Mouse (Mus musculus): Measurements from ENCODE around the gene Olfr186. TPM values are rescaled to one million over a fixed set of nuclear protein-coding genes. Genes with fewer than 3 reads are reported as not detected.
"Not testable (repeated sequence)": the region's sequence is repeated elsewhere in the genome, so short reads cannot be mapped to it uniquely, and the experiment has no call there.

Gene Olfr186
- polyA plus RNA-seq (2016; fragmentation: Nextera tagmentation; extraction: Ambion mirVana), result not detected in 2 replicates

DNA sequence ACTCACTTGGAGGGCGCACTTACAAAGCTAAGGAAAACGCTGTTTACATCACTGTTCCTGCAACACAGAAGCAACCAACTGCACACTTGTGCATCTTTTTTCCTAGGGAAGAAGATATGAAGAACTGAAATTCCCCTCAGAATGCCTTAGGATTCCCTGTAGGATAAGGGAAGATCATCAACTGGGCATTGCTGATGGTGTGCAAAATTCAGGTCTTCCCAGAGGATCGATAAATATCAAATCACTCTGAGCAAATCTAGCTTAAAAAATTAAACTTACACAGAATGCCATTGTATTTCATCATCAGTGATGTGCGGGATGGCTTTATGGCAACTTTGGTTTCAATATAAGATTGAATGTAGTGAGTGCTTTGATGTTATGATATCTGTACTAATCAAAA lies at the start of gene Olfr186:
Olfr186 (minus strand) TSS at position 101 of the 400 bp plus-strand sequence.
- H3K4me1 ChIP-seq, result no peaks in the 10 kb centered on the region
- no peak within 1 kb of the TSS for H3K4me2 ChIP-seq (replicated peaks)
- WGBS, result 86% methylated on average over 4 of the region's 4 CpGs
- no peaks in the 10 kb centered on the region for H3K27me3 ChIP-seq
- no peak within 1 kb of the TSS for H3K27ac ChIP-seq
- no peak within 1 kb of the TSS for H3K9ac ChIP-seq
- H3K9me3 ChIP-seq, result no peaks in the 10 kb centered on the region
- ATAC-seq (ENCODE audit: insufficient number of reproducible peaks, insufficient read depth, low FRiP score, low TSS enrichment), result no peak
- no peaks in the 10 kb centered on the region for H3K36me3 ChIP-seq
- H3K4me3 ChIP-seq, result no peak within 1 kb of the TSS

DNA sequence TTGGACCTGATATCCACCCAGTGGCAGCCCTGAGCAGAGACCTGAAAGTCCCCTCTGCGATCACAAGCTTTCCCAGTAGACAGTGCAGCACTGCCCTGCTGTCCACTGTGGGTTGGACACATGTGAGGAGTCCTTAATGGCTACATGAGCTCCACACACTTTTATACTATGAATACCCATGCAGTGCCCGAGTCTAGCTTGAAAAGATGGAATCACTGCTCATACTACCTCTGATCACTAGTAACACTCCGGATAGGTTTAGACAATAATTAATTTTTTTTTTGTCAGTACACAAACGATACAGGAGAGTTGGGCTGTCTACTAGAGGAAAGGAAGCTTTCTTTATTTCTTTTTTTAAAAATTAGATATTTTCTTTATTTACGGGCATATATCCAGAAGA lies 47.8 kb upstream of the Olfr186 start, which contains the start of gene Olfr190:
Olfr190 (minus strand) TSS at position 101 of the 400 bp plus-strand sequence.
- no peak for ATAC-seq (ENCODE audit: insufficient number of reproducible peaks, insufficient read depth, low FRiP score, low TSS enrichment)
- no peak within 1 kb of the TSS for H3K27ac ChIP-seq
- no peak within 1 kb of the TSS for H3K9ac ChIP-seq
- no peaks in the 10 kb centered on the region for H3K27me3 ChIP-seq
- H3K4me1 ChIP-seq, result no peaks in the 10 kb centered on the region
- H3K9me3 ChIP-seq, result no peaks in the 10 kb centered on the region
- no peak within 1 kb of the TSS for H3K4me3 ChIP-seq
- H3K36me3 ChIP-seq, result no peaks in the 10 kb centered on the region
- no peak within 1 kb of the TSS for H3K4me2 ChIP-seq (replicated peaks)
- WGBS, result 89% methylated on average over 5 of the region's 5 CpGs

- no peak overlapping the region for H3K4me2 ChIP-seq (replicated peaks)
- H3K9me3 ChIP-seq, result no peaks in the 10 kb centered on the region
- WGBS, result 82% methylated on average over 1 of the region's 1 CpGs
- H3K27me3 ChIP-seq, result no peaks in the 10 kb centered on the region
- no peak overlapping the region for H3K4me3 ChIP-seq
- no peaks in the 10 kb centered on the region for H3K36me3 ChIP-seq
- H3K27ac ChIP-seq, result no peak overlapping the region
- H3K9ac ChIP-seq, result no peak overlapping the region
- no peak for ATAC-seq (ENCODE audit: insufficient number of reproducible peaks, insufficient read depth, low FRiP score, low TSS enrichment)
- H3K4me1 ChIP-seq, result no peaks in the 10 kb centered on the region
Observed at GRCm38 (mm10) chr16:59073520-59073919, 43.4 kb upstream of the Olfr186 start.

GRCm38 (mm10) chr16:59071755-59072154 lies 41.7 kb upstream of the Olfr186 start:
- no peaks in the 10 kb centered on the region for H3K4me1 ChIP-seq
- H3K27ac ChIP-seq, result no peak overlapping the region
- no peaks in the 10 kb centered on the region for H3K27me3 ChIP-seq
- no peaks in the 10 kb centered on the region for H3K36me3 ChIP-seq
- no peaks in the 10 kb centered on the region for H3K9me3 ChIP-seq
- H3K4me3 ChIP-seq, result no peak overlapping the region
- no peak for ATAC-seq (ENCODE audit: insufficient number of reproducible peaks, insufficient read depth, low FRiP score, low TSS enrichment)
- no peak overlapping the region for H3K9ac ChIP-seq
- H3K4me2 ChIP-seq (replicated peaks), result no peak overlapping the region

GRCm38 (mm10) chr16:59062411-59062810 lies 32.3 kb upstream of the Olfr186 start:
- not testable (repeated sequence) for H3K4me3 ChIP-seq; H3K9me3 ChIP-seq; H3K4me1 ChIP-seq; ATAC-seq (ENCODE audit: insufficient number of reproducible peaks, insufficient read depth, low FRiP score, low TSS enrichment); H3K27me3 ChIP-seq; H3K27ac ChIP-seq; H3K4me2 ChIP-seq (replicated peaks); H3K9ac ChIP-seq; H3K36me3 ChIP-seq
- 70% methylated on average over 3 of the region's 3 CpGs for WGBS

GRCm38 (mm10) chr16:59049286-59049685 lies 19.2 kb upstream of the Olfr186 start:
- not testable (repeated sequence) for H3K9me3 ChIP-seq; H3K9ac ChIP-seq; H3K4me2 ChIP-seq (replicated peaks); H3K27ac ChIP-seq; H3K4me1 ChIP-seq; H3K4me3 ChIP-seq; H3K27me3 ChIP-seq; ATAC-seq (ENCODE audit: insufficient number of reproducible peaks, insufficient read depth, low FRiP score, low TSS enrichment); H3K36me3 ChIP-seq
- WGBS, result 84% methylated on average over 2 of the region's 2 CpGs

DNA sequence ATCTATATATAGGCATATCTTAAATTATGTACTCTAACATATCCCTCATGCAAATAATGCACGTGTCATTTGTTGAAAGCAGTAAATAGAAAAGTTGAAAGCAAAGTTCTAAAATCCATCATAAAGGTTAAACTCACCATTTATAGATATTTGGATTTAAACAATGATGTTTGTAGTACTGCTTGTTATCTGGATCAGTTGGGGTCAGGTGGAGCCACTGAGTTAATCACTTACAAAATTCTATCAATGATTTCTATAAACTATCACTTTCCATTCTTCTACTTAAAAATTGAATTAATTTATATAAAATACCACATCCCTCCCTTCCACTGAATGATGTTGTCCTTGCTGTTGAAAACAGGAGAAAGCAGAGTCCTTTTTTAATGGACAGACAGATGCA lies 18.8 kb upstream of the Olfr186 start:
- Histone ChIP-seq H3K9me3 (no peaks in the 10 kb centered on the region), H3K9ac (no peak overlapping the region), H3K27ac (no peak overlapping the region), H3K4me2 (replicated peaks) (no peak overlapping the region), H3K4me1 (no peaks in the 10 kb centered on the region), H3K4me3 (no peak overlapping the region), H3K27me3 (no peaks in the 10 kb centered on the region), H3K36me3 (no peaks in the 10 kb centered on the region)
- no peak for ATAC-seq (ENCODE audit: insufficient number of reproducible peaks, insufficient read depth, low FRiP score, low TSS enrichment)
- WGBS, result 76% methylated on average over 1 of the region's 1 CpGs

DNA sequence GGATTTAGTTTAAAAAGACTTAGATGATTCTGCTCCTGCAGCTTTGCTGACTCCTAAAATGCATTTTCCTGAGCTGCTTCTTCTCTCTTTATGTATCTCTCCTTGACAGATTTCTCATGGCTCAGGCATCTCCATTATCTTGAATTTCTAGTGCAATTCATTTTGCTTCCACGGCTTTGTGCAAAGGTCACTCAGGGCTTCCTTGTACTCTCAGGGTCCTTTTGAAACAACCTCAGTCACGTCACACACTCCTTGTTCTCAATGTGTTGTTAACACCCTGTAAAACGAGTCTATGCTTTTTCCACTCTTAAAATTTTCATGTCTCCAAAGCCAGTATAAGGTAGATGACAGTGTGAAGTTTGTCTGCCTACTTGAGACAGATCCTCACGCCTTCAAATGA lies 17.5 kb upstream of the Olfr186 start:
- H3K9me3 ChIP-seq, result no peaks in the 10 kb centered on the region
- no peak overlapping the region for H3K4me3 ChIP-seq
- H3K4me2 ChIP-seq (replicated peaks), result no peak overlapping the region
- no peaks in the 10 kb centered on the region for H3K27me3 ChIP-seq
- no peak overlapping the region for H3K27ac ChIP-seq
- 72% methylated on average over 4 of the region's 4 CpGs for WGBS
- no peak for ATAC-seq (ENCODE audit: insufficient number of reproducible peaks, insufficient read depth, low FRiP score, low TSS enrichment)
- H3K4me1 ChIP-seq, result no peaks in the 10 kb centered on the region
- no peak overlapping the region for H3K9ac ChIP-seq
- H3K36me3 ChIP-seq, result no peaks in the 10 kb centered on the region

DNA sequence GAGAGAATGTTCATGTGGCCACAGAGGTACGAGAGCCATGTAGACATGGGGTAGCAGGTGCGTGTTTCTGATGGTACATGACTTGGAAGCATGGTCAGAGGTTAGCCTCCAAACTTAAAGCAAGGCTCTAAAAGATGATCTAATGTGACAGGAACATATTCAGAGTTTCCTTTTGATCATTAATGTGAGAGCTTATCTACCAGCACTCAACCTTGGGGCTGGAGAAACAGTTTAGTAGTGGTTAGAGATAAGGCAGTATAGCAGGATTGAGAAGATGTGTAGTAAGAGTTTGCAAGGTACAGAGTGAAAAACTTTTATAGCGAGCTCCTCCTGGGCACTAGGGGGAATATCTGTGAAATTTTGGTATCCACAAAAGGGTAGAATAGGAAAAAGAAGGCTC lies 15.7 kb upstream of the Olfr186 start:
- H3K4me3 ChIP-seq, result no peak overlapping the region
- 80% methylated on average over 3 of the region's 3 CpGs for WGBS
- no peaks in the 10 kb centered on the region for H3K36me3 ChIP-seq
- no peaks in the 10 kb centered on the region for H3K9me3 ChIP-seq
- H3K27me3 ChIP-seq, result no peaks in the 10 kb centered on the region
- no peak overlapping the region for H3K4me2 ChIP-seq (replicated peaks)
- H3K4me1 ChIP-seq, result no peaks in the 10 kb centered on the region
- no peak overlapping the region for H3K9ac ChIP-seq
- H3K27ac ChIP-seq, result no peak overlapping the region
- no peak for ATAC-seq (ENCODE audit: insufficient number of reproducible peaks, insufficient read depth, low FRiP score, low TSS enrichment)

DNA sequence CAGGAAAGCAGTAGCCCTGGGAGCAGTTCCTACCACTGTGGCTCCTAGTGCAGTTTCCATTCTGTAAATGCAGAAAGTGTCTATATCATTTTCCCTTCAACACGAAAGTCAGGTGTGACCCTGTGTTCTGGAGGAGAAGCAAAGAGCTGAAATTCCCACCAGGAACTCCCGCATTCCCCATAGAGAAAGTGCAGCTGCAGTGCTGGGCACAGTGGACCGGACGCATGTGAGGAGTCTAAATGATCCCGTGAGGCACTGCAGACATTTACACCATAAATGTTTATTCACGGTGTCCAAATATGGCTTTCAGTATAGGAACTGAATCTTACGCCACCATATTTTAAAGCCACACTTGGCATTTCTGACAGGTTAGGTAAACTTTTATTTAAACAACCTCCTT lies 9.6 kb upstream of the Olfr186 start, which contains the start of gene Olfr187:
Olfr187 (minus strand) TSS at position 58 of the 400 bp plus-strand sequence.
- Histone ChIP-seq H3K36me3 (no peaks in the 10 kb centered on the region), H3K4me2 (replicated peaks) (no peak within 1 kb of the TSS), H3K9me3 (no peaks in the 10 kb centered on the region), H3K27ac (no peak within 1 kb of the TSS), H3K4me3 (no peak within 1 kb of the TSS), H3K9ac (no peak within 1 kb of the TSS), H3K4me1 (no peaks in the 10 kb centered on the region), H3K27me3 (no peaks in the 10 kb centered on the region)
- ATAC-seq (ENCODE audit: insufficient number of reproducible peaks, insufficient read depth, low FRiP score, low TSS enrichment), result no peak
- 82% methylated on average over 7 of the region's 7 CpGs for WGBS

GRCm38 (mm10) chr16:59013357-59014018 lies 16.6 kb downstream of the Olfr186 start:
- Histone ChIP-seq H3K27ac (no peak overlapping the region), H3K4me2 (replicated peaks) (no peak overlapping the region), H3K4me1 (no peaks in the 10 kb centered on the region), H3K9ac (no peak overlapping the region), H3K27me3 (no peaks in the 10 kb centered on the region), H3K4me3 (no peak overlapping the region), H3K9me3 (no peaks in the 10 kb centered on the region), H3K36me3 (no peaks in the 10 kb centered on the region)
- WGBS, result 64% methylated on average over 2 of the region's 2 CpGs
- ATAC-seq (ENCODE audit: insufficient number of reproducible peaks, insufficient read depth, low FRiP score, low TSS enrichment), result no peak

DNA sequence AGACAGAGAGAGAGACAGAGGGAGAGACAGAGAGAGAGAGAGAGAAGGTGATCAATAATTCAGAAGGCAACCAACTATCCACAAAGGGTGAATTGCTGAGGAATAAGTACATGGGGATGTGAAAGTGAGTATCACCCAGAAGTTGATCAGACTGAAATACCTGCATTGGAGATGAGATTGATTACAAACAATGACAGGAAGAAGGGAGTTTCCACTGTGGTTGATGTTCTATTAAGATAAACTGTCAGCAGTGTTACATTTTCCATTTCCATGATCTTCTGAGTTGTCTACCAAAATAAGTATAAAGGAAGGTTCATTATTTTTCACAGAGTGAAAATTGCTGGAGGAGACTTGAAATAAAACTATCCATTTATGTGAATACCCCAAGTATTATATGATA lies 22.9 kb downstream of the Olfr186 start:
- no peak overlapping the region for H3K9ac ChIP-seq
- no peaks in the 10 kb centered on the region for H3K9me3 ChIP-seq
- H3K4me1 ChIP-seq, result no peaks in the 10 kb centered on the region
- H3K27me3 ChIP-seq, result no peaks in the 10 kb centered on the region
- H3K4me2 ChIP-seq (replicated peaks), result no peak overlapping the region
- H3K4me3 ChIP-seq, result no peak overlapping the region
- no peaks in the 10 kb centered on the region for H3K36me3 ChIP-seq
- no peak for ATAC-seq (ENCODE audit: insufficient number of reproducible peaks, insufficient read depth, low FRiP score, low TSS enrichment)
- no peak overlapping the region for H3K27ac ChIP-seq

All from embryonic facial prominence, embryonic 12.5 days (tissue).